Mouse (Mus musculus) liver, embryonic 14.5 days (tissue): ENCODE results near the gene Olfm3.

Source experiments
- CTCF ChIP-seq: IDR thresholded peaks from 2 replicates; pipeline ENCODE4 v1.5.1; 2016; ENCODE audit warnings: antibody characterized with exemption, low read depth, control low read depth
- EP300 ChIP-seq: IDR thresholded peaks from 2 replicates; pipeline ENCODE4 v1.6.1; 2016; ENCODE audit warnings: antibody characterized with exemption, low read depth

DNA sequence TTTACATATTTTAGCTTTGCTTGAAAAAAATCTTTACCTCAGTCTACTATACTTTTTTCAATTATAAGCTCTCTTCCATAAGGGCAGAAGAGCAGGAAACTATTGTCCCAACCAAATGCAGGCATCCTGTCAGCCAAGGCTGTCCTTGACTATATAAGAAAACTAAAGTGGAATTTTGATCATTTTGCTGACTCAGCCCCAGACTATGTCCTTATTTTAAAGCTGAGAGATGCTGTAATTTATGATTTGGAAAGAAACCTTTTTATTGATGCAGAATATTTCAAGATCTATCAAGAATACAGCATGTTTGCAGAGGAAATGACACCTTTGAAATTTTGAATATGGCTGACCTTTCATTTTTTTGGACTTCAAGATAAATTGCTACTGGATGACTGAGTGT lies 51.0 kb downstream of the Olfm3 start:
- TF ChIP-seq CTCF (no peak), EP300 (no peak)
